Mouse (Mus musculus) lung, postnatal 0 days (tissue): ENCODE data around the gene Tmem183a.

Experiments
- CTCF ChIP-seq: IDR thresholded peaks from 2 replicates; pipeline ENCODE4 v1.5.1; 2016; ENCODE audit warnings: antibody characterized with exemption, mild to moderate bottlenecking
- EP300 ChIP-seq: IDR thresholded peaks from 2 replicates; pipeline ENCODE4 v1.6.1; 2016; ENCODE audit warnings: antibody characterized with exemption, mild to moderate bottlenecking, control low read depth

- TF ChIP-seq CTCF (no peak), EP300 (no peak)
These were observed 51.5 kb downstream of the Tmem183a start for GRCm38 (mm10) chr1:134310291-134310690.
